Mouse (Mus musculus): ENCODE measurements around the gene Lrrc19.
"Not testable (repeated sequence)": the region's sequence is repeated elsewhere in the genome, so short reads cannot be mapped to it uniquely, and the experiment has no call there.

- not testable (repeated sequence) for TF ChIP-seq CTCF, POLR2A (IDR thresholded peaks at IDR 0.05; ENCODE audit: insufficient read depth, low read depth, low read length)
Observed at GRCm38 (mm10) chr4:94689804-94690203, 39.9 kb upstream of the Lrrc19 start.
